Mouse (Mus musculus) midbrain, embryonic 16.5 days (tissue): ENCODE measurements around the gene Tmem151a. TPM values are rescaled to one million over a fixed set of nuclear protein-coding genes. Genes with fewer than 3 reads are reported as not detected.
A peak's percentile ranks its signal among the peaks of the same experiment; 100 is the strongest.

Experiments used
- ATAC-seq: fragments of 200-750 bp; cut with Nextera tagmentation; 2 replicates; pipeline ENCODE4 v1.8.0; 2017; ENCODE audit warnings: moderate TSS enrichment
- H3K27ac ChIP-seq: fragments of 300-500 bp; sonication (generic); 2 replicates; pipeline ENCODE4 v1.5.1; 2014; ENCODE audit warnings: mild to moderate bottlenecking, low read length, mixed read lengths
- H3K27me3 ChIP-seq: fragments of 300-500 bp; sonication (generic); 2 replicates; pipeline ENCODE4 v1.6.1; 2014; ENCODE audit warnings: low read depth, low read length, mixed read lengths; ENCODE audit not compliant: control insufficient read depth, insufficient read depth
- H3K36me3 ChIP-seq: fragments of 300-500 bp; sonication (generic); 2 replicates; pipeline ENCODE4 v1.6.1; 2014; ENCODE audit warnings: mild to moderate bottlenecking, low read length, moderate library complexity, mixed read lengths; ENCODE audit not compliant: control insufficient read depth, insufficient read depth
- H3K4me1 ChIP-seq: fragments of 300-500 bp; sonication (generic); 2 replicates; pipeline ENCODE4 v1.6.1; 2014; ENCODE audit warnings: mild to moderate bottlenecking, low read length, mixed read lengths; ENCODE audit not compliant: control insufficient read depth, insufficient read depth
- H3K4me2 ChIP-seq: fragments of 300-500 bp; sonication (generic); 2 replicates; pipeline ENCODE4 v1.6.1; 2014; ENCODE audit warnings: mild to moderate bottlenecking, low read length, mixed read lengths
- H3K4me3 ChIP-seq: fragments of 300-500 bp; sonication (generic); 2 replicates; pipeline ENCODE4 v1.5.1; 2014; ENCODE audit warnings: low read depth, mild to moderate bottlenecking, low read length, moderate library complexity, mixed read lengths
- H3K9ac ChIP-seq: fragments of 300-500 bp; sonication (generic); 2 replicates; pipeline ENCODE4 v1.6.1; 2014; ENCODE audit warnings: low read depth, low read length, mixed read lengths
- H3K9me3 ChIP-seq: fragments of 300-500 bp; sonication (generic); replicated peaks from 2 replicates; pipeline ENCODE4 v1.6.1; 2014; ENCODE audit warnings: mild to moderate bottlenecking, low read length, mixed read lengths; ENCODE audit not compliant: control insufficient read depth, poor library complexity, severe bottlenecking
- WGBS: fragments of 180-500 bp; shearing (Covaris S2); extraction: QIAGEN DNeasy Blood & Tissue Kit; methylation state at CpG from one replicate; pipeline ENCODE4 v1.1.7; 2014; 5-methylcytosine and 5-hydroxymethylcytosine counted together
- polyA plus RNA-seq: library from polyadenylated mRNA; unstranded; fragments of >200 nt; fragmentation: Nextera tagmentation; extraction: Ambion mirVana; gene quantifications from 2 replicates; pipeline ENCODE4 v1.2.1, GENCODE M21; 2015

Tmem151a gene
- polyA plus RNA-seq, 1 experiment from 2014 or later: 31.9 TPM

GRCm38 (mm10) chr19:5113783-5114182 lies 28.5 kb upstream of the Tmem151a start:
- WGBS: 88% methylated on average over 7 of the region's 7 CpGs
- H3K27me3 ChIP-seq: no peaks in the 10 kb centered on the region
- no peak overlapping the region for H3K4me2 ChIP-seq
- peaks cover 28% of the 10 kb centered on the region for H3K36me3 ChIP-seq
- H3K4me1 ChIP-seq: peaks cover 11% of the 10 kb centered on the region
- no peak for ATAC-seq
- H3K9me3 ChIP-seq: no peaks in the 10 kb centered on the region
- no peak overlapping the region for H3K27ac ChIP-seq
- H3K4me3 ChIP-seq: no peak overlapping the region
- H3K9ac ChIP-seq: no peak overlapping the region

GRCm38 (mm10) chr19:5109659-5110453 lies 24.5 kb upstream of the Tmem151a start:
- Histone ChIP-seq H3K4me1 (peaks cover 12% of the 10 kb centered on the region), H3K4me2 (no peak overlapping the region), H3K9me3 (no peaks in the 10 kb centered on the region), H3K36me3 (peaks cover 29% of the 10 kb centered on the region), H3K4me3 (no peak overlapping the region), H3K9ac (no peak overlapping the region), H3K27ac (no peak overlapping the region), H3K27me3 (no peaks in the 10 kb centered on the region)
- 74% methylated on average over 19 of the region's 19 CpGs for WGBS
- ATAC-seq: no peak

- 69% methylated on average over 4 of the region's 4 CpGs for WGBS
- H3K27me3 ChIP-seq: no peaks in the 10 kb centered on the region
- H3K4me3 ChIP-seq: no peak overlapping the region
- no peaks in the 10 kb centered on the region for H3K9me3 ChIP-seq
- H3K4me1 ChIP-seq: peaks cover 12% of the 10 kb centered on the region
- peaks cover 38% of the 10 kb centered on the region for H3K36me3 ChIP-seq
- H3K9ac ChIP-seq: no peak overlapping the region
- no peak overlapping the region for H3K27ac ChIP-seq
- ATAC-seq: no peak
- no peak overlapping the region for H3K4me2 ChIP-seq
Observed at GRCm38 (mm10) chr19:5108702-5109101, 23.4 kb upstream of the Tmem151a start.

GRCm38 (mm10) chr19:5108271-5108575 lies 22.9 kb upstream of the Tmem151a start:
- H3K36me3 ChIP-seq: peaks cover 38% of the 10 kb centered on the region

GRCm38 (mm10) chr19:5107556-5108270 lies 22.4 kb upstream of the Tmem151a start:
- 76% methylated on average over 18 of the region's 18 CpGs for whole genome bisulfite sequencing
- no peaks in the 10 kb centered on the region for H3K27me3 ChIP-seq
- no peak overlapping the region for H3K4me2 ChIP-seq
- H3K9me3 ChIP-seq: no peaks in the 10 kb centered on the region
- peaks cover 12% of the 10 kb centered on the region for H3K4me1 ChIP-seq
- H3K4me3 ChIP-seq: no peak overlapping the region
- H3K27ac ChIP-seq: no peak overlapping the region; the same call in 1 of the 2 replicates
- peak; percentile 11 for ATAC-seq
- peaks cover 39% of the 10 kb centered on the region for H3K36me3 ChIP-seq
- no peak overlapping the region; the same call in 1 of the 2 replicates for H3K9ac ChIP-seq

More at GRCm38 (mm10) chr19:5108271-5108575, 22.9 kb upstream of the Tmem151a start:
- 16% methylated on average over 5 of the region's 5 CpGs for WGBS
- peaks cover 12% of the 10 kb centered on the region for H3K4me1 ChIP-seq
- H3K9ac ChIP-seq: no peak overlapping the region
- no peaks in the 10 kb centered on the region for H3K9me3 ChIP-seq
- no peak overlapping the region for H3K4me2 ChIP-seq
- no peak overlapping the region for H3K4me3 ChIP-seq
- H3K27ac ChIP-seq: no peak overlapping the region
- no peaks in the 10 kb centered on the region for H3K27me3 ChIP-seq
- ATAC-seq: no peak

GRCm38 (mm10) chr19:5106731-5107191 lies 21.4 kb upstream of the Tmem151a start, which contains the start of gene Rab1b:
Gene Rab1b (minus strand): TSS chr19:5107072.
- Histone ChIP-seq H3K27ac (peak within 1 kb of the TSS; percentile 98), H3K4me2 (peak within 1 kb of the TSS; percentile 96), H3K27me3 (no peaks in the 10 kb centered on the region), H3K4me3 (peak within 1 kb of the TSS; percentile 70), H3K9ac (peak within 1 kb of the TSS; percentile 80), H3K36me3 (peaks cover 36% of the 10 kb centered on the region), H3K9me3 (no peaks in the 10 kb centered on the region), H3K4me1 (peaks cover 12% of the 10 kb centered on the region)
- ATAC-seq: peak; percentile 95
- WGBS: under 1% methylated on average over 36 of the region's 46 CpGs

- H3K27ac ChIP-seq: peak overlapping the region; percentile 98
- peaks cover 33% of the 10 kb centered on the region for H3K36me3 ChIP-seq
- peak overlapping the region; percentile 96 for H3K4me2 ChIP-seq
- H3K27me3 ChIP-seq: no peaks in the 10 kb centered on the region
- H3K4me1 ChIP-seq: peaks cover 12% of the 10 kb centered on the region
- ATAC-seq: no peak
- H3K4me3 ChIP-seq: peak overlapping the region; percentile 70
- H3K9ac ChIP-seq: peak overlapping the region; percentile 80
- WGBS: 25% methylated on average over 9 of the region's 9 CpGs
- no peaks in the 10 kb centered on the region for H3K9me3 ChIP-seq
Observed at GRCm38 (mm10) chr19:5106074-5106473, 20.7 kb upstream of the Tmem151a start.

- H3K9ac ChIP-seq: peak within 1 kb of the TSS; percentile 100
- H3K27me3 ChIP-seq: no peaks in the 10 kb centered on the region
- peak within 1 kb of the TSS; percentile 98 for H3K27ac ChIP-seq
- H3K4me3 ChIP-seq: peak within 1 kb of the TSS; percentile 89
- peaks cover 53% of the 10 kb centered on the region for H3K4me1 ChIP-seq
- peak; percentile 73 for ATAC-seq
- H3K9me3 ChIP-seq: no peaks in the 10 kb centered on the region
- peak within 1 kb of the TSS; percentile 88 for H3K4me2 ChIP-seq
- WGBS: 3% methylated on average over 38 of the region's 48 CpGs
- peaks cover 22% of the 10 kb centered on the region for H3K36me3 ChIP-seq
Observed at GRCm38 (mm10) chr19:5098363-5099143, 13.2 kb upstream of the Tmem151a start, which contains the start of gene Cnih2. Gene Cnih2 (minus strand): TSS chr19:5098521.
